Mouse (Mus musculus) activated CD4-positive, CD25-positive, alpha-beta regulatory T cell (primary cell): ENCODE results near the gene Myom3. TPM values are rescaled to one million over a fixed set of nuclear protein-coding genes. Genes with fewer than 3 reads are reported as not detected.

ENCODE experiments used
- polyA plus RNA-seq, 2 experiments: library from polyadenylated mRNA; unstranded; fragments of 100-300 nt; shearing (Covaris generic); gene quantifications; one replicate each; pipeline ENCODE4 v1.2.1; 2017

The Myom3 gene
- polyA plus RNA-seq, result not detected

DNA sequence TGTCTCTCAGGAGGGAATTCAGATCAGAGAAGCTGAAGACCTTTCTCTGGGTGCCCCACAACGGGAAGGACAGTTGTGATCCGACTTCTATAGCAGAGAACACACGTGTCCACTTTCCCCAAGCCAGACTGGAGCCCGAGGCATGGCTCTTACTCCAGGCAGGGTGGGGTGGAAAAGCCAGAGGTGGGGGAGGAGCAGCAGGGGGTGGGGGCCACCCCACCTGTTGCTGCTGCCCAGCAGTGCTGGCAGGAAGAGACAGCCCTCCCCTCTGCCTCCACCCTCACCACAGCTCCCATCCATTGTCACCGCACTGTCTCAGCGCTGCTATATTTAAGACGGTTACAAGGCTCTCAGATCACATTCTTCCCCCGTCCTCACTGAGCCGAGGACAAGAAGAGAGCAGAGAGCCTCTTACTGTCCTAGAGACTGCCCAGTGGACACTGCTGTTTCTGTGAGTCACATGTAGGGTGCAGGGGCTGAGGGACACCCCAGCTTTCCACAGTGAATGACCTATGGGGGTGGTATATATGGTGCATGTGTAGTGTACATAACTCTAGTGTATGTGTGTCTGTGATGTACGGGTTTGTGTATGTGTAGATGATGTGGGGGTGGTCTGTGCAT is at the start of gene Myom3:
Myom3 (plus strand) TSS at position 360 of the 621 bp plus-strand sequence.

GRCm38 (mm10) chr4:135727817-135728216 is 31.7 kb upstream of the Myom3 start, which contains the start of gene Il22ra1:
Gene Il22ra1, plus strand, starts transcription at chr4:135728172.

GRCm38 (mm10) chr4:135855536-135856222 is 96.2 kb downstream of the Myom3 start, which contains the start of gene Srsf10:
Gene Srsf10, plus strand, starts transcription at chr4:135855747.

Other genes with a start within 250 kb of the Myom3 start
- gene Grhl3, start 186.1 kb upstream of the Myom3 start, polyA plus RNA-seq, result not detected
- gene Ifnlr1, start 73.4 kb upstream of the Myom3 start, polyA plus RNA-seq, result under 1 TPM in 1 of 2 experiments, not detected in 1; 0.20 TPM
- gene Il22ra1, start 31.5 kb upstream of the Myom3 start, polyA plus RNA-seq, result not detected
- gene Srsf10, start 96.0 kb downstream of the Myom3 start, polyA plus RNA-seq, result 100 to 1,000 TPM; 126 to 150 TPM
- gene Pnrc2, start 114.1 kb downstream of the Myom3 start, polyA plus RNA-seq, result 100 to 1,000 TPM; 203 to 210 TPM
- 10 to 100 TPM in 1 of 2 experiments, 1 to 10 TPM in 1; 8.5 to 11.3 TPM for gene Cnr2, start 135.7 kb downstream of the Myom3 start, polyA plus RNA-seq
- 100 to 1,000 TPM in 1 of 2 experiments, 10 to 100 TPM in 1; 89.7 to 112 TPM for gene Fuca1, start 161.0 kb downstream of the Myom3 start, polyA plus RNA-seq
- gene Hmgcl, start 186.7 kb downstream of the Myom3 start, polyA plus RNA-seq, result 10 to 100 TPM; 74.0 to 76.3 TPM
- 10 to 100 TPM; 15.4 to 35.5 TPM for gene Gale, start 204.0 kb downstream of the Myom3 start, polyA plus RNA-seq
- 100 to 1,000 TPM; 289 to 317 TPM for gene Lypla2, start 212.9 kb downstream of the Myom3 start, polyA plus RNA-seq
- 10 to 100 TPM; 72.6 to 84.9 TPM for gene Pithd1, start 227.5 kb downstream of the Myom3 start, polyA plus RNA-seq